Mouse (Mus musculus): ENCODE data around the gene Sephs2.
A peak's percentile ranks its signal among the peaks of the same experiment; 100 is the strongest.

The Sephs2 gene

DNA sequence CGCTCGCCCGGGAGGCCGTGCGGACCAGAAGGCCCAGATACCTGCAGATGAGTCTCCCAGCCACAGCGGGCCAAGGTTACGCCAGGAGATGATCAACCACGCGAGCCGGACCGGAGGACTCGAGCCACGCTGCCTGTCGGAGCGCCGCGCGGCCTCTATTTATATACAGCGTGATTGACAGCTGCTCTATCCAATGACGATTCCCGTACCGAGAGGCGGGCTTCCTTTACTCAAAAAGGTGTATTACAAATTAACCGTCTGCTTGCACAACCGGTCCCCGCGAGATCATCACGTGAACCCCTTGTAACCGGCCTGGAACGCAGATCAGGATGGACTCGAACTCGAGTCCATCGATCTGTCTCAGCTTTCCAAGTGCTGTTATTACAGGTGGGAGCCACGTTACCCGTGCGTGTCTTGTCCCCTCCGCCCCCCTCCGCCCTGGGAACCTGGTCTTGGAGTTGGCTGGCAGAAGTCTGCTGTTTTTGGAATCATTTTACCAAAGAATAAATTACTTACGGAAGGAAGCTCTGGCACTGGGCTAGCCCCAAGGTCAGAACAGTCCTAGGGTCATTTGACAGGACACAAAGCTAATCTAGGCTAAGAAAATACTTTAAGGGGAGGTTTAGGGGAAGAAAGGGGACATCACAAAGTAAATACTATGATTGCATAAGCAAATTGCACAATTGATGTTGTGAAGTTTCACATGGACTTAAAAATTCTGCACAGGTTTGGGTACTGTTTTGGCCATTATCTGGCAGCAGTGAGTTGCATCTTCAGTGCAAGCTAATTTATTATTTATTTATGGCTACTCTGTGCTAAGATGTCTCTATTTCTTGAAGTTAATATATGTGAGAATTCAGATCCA is at the start of gene Sephs2:
Sephs2 (minus strand) TSS at position 131 of the 865 bp plus-strand sequence.
- DNase-seq (ENCODE audit: low spot score): peak; percentile 95

GRCm38 (mm10) chr7:127322085-127322484 is 48.2 kb upstream of the Sephs2 start:
- DNase-seq (ENCODE audit: low spot score): no peak

DNA sequence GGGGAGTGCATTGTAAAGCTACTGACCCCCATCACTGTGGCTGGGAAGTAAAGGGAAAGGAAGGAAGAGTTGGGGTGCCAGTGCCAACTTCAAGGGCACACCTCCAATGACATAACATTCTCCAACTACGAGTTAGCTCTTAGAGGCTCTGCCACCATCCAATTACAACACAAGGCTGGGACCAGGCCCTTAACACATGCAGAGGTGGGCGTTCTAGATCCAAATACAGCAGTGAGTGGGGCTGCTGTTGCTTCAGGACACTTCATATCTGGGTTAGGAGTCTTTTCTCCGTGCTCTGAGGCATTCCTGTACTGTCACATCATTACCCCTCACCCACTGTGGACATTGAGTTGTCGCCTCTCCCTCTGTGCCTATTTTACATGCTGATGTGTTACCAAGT is 47.3 kb upstream of the Sephs2 start:
- DNase-seq (ENCODE audit: low spot score): no peak

- DNase-seq (ENCODE audit: low spot score): no peak
Observed at GRCm38 (mm10) chr7:127313912-127314311, 40.1 kb upstream of the Sephs2 start.

- no peak for DNase-seq (ENCODE audit: low spot score)
Observed at GRCm38 (mm10) chr7:127309951-127310350, 36.1 kb upstream of the Sephs2 start.

DNA sequence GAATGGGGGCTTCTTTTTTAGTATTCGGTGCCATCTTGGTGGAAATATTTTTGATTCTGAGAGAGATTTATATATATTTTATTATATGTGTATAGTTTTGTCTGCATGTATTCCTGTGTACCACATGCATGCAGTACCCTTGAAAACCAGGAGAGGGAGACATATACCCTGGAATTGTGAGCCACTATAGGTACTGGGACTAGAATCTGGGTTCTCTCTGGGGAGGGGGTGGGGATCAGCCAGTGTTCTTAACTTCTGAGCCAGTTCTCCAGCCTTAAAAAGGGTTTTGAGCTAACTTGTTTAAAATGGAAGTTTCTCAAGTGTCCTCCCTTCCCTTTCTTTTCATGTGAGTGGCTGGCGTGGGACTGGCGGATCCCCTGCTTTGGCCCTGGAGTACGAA is 35.0 kb upstream of the Sephs2 start:
- DNase-seq (ENCODE audit: low spot score): no peak

DNA sequence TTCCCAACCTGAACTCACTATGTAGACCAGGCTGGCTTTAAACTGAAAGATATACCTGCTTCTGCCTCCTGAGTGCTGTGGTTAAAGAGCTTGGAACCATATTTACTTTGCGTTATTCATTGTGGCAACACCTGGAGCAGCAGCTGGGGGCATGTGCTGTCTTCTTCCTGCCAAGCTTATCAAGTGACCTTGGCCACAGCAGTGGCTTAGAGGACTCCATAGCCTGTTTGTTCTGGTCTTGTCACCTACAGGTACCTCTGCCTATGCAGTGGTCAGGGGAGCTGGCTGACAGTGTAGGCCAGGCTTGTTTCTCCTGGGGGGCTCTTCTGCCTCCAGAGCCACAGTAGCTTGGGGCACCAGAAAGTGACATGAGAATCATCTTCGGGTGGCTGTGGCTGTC is 34.6 kb upstream of the Sephs2 start:
- DNase-seq (ENCODE audit: low spot score): no peak

DNA sequence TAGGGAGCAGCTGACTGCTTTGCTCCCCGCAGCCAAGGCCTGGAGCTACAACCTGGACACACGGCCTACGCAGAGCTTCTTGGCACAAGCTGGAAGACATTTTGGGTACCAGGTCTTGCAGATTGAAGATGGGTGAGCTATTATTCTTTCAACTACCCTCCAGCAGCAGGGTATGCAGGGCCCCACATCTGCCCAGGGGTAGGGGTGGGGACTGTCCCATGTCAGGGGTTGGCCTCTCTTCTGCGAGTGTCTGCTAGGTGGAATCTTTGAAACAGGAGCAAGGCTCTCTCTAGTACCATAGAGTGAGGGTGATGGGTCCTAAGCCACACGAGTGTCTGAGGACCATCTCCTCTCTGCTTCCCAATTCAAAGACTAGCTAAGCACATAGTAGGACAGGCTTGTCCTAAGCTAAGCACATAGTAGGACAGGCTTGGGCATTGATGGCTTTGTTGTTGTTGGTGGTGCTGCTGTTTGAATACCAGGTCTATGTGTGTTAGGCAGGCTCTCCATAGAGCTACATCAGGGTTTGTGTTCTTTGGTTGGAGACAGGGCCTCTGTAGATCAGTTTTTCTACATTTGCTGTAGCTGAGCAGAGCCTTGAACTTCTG is 23.8 kb upstream of the Sephs2 start:
- no peak for DNase-seq (ENCODE audit: low spot score)

- no peak for DNase-seq (ENCODE audit: low spot score)
Observed at GRCm38 (mm10) chr7:127296786-127297555, 23.1 kb upstream of the Sephs2 start.

DNA sequence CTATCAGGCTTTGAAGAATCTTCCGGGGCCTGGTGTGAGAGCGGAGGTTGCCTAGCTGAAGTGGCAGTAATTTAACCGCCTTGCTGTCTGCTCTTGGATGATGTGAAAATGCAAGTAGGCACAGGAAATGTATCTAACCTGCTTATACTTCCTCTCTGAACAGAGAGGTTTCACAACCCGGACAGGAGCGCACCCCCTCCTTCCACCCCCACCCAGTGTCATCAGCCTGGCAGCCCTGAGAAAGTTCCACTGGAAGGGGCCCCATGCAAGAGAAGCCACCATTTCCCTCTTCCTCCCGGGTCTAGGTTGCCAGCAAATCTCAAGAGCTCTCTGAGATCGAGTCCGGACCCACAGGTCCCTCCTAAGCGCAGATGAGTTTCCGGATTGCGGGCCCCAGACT is 22.2 kb upstream of the Sephs2 start, which contains the start of gene Itgal:
Itgal (plus strand) TSS at position 163 of the 400 bp plus-strand sequence.
- DNase-seq (ENCODE audit: low spot score): no peak

DNA sequence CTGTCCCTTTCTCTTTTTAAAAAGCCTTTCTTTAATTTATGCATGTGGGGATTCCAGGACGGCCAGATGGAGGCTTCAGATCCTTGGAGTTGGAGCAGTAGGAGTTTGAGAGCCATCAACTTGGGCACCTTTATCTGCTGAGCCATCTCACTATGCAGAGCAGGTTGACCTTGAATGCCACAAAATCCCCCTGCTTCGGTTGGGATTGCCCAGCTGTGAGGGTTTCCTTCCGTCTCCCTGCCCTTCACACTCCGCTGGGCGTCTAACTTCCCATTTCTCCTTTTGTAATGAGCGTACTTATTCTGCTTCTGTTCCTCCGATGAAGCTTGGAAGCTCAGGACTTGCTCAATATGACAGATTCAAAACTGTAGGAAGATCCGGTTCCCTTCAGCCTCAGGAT is 16.3 kb upstream of the Sephs2 start:
- no peak for DNase-seq (ENCODE audit: low spot score)

- DNase-seq (ENCODE audit: low spot score): no peak
Observed at GRCm38 (mm10) chr7:127289306-127289705, 15.5 kb upstream of the Sephs2 start.

DNA sequence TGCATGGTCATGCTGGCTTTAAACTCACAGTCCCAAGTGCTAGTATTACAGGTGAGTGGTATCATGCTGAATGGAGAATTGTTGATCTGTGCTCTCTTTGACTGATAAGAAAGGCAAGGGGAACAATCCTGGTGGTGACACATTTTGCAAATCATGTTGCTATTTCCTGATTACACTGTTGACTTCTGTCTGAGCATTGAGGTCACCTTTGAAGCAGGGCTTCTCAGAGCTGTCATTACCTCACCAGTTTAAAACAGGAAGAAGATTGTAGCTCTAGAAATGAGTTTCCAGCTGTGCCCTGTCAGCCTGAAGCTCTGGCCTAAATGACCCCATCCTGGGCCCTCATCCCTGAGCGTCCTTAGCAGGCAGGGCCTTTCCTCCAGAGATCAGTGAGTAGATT is 14.1 kb upstream of the Sephs2 start:
- DNase-seq (ENCODE audit: low spot score): no peak

- DNase-seq (ENCODE audit: low spot score): no peak
Observed at GRCm38 (mm10) chr7:127285154-127285553, 11.3 kb upstream of the Sephs2 start.

DNA sequence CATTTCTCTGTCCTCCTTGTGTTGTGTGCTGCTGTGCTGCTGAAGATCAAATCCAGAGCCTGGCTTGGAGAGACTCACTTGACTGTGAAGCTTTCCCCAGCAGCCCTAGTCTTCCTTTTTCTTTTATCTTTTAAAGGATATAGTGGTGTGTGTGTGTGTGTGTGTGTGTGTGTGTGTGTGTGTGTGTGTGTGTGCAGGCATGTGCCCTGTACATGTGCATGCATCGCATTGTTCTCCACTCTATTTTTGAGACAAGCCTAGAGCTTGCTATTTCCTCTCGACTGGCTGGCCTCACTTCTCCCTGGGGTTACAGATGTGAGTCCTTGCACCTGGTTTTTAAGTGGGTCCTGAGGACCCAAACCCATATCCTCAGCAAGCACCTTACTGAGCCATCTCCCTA is 8.3 kb upstream of the Sephs2 start:
- no peak for DNase-seq (ENCODE audit: low spot score)

DNA sequence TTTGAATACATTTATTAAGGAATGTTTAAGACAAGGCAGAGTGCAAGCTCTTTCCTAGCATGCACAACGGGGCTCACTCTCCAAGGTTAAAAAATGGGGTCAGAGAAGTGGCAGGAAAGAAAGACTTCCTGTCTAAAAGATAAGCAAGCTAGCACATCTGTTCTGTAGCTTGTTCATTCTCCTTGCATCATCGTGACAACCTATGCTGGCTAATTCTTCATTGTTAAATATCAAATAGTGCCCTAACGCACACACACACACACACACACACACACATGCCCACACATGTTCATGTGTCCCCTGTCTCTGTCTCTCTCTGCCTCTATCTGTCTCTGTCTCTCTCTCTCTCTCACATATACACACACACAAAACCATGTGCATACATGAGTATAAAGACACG is 7.3 kb upstream of the Sephs2 start:
- DNase-seq (ENCODE audit: low spot score): no peak

- DNase-seq (ENCODE audit: low spot score): no peak
Observed at GRCm38 (mm10) chr7:127280092-127280491, 6.2 kb upstream of the Sephs2 start.

- no peak for DNase-seq (ENCODE audit: low spot score)
Observed at GRCm38 (mm10) chr7:127278311-127278710, 4.5 kb upstream of the Sephs2 start.

- DNase-seq (ENCODE audit: low spot score): no peak
Observed at GRCm38 (mm10) chr7:127276519-127276961, 2.7 kb upstream of the Sephs2 start.

DNA sequence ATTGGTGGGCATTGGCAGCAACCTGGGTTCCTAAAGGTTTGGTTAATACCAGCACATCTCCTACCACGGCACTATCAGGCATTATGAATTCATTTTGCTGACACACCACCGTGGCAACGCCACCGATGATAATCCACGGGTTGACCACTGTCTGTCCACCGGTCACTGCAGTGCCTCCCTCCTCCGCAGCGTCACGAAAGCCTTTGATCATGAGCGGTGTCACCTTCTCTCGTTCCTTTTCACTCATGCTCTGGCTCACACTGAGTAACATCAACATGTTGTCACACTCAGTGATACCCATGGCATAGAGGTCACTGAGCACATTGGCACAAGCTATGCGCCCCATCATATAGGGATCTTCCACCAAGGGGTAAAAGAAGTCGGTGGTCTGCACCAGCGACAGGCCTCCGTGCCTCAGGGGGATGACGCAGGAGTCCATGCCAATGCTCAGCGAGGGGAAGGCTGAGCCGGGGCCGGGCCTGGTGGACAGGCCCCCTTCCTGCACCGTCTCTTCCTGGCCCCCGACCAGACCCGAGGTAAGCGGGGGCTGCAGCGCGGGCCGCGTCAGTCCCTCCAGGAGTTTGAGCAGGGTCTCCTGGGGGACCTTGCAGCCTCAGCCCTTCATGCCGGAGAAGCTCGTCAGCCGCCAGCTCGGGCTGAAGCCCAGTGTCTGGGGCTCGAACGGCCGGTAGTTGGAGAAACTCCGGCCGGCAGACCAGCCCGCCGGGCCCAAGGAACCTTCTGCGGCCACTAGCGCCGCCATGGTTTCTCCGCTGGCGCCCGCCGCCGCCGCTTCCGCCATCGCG is 534 bp downstream of the Sephs2 start:
- DNase-seq (ENCODE audit: low spot score): no peak

DNA sequence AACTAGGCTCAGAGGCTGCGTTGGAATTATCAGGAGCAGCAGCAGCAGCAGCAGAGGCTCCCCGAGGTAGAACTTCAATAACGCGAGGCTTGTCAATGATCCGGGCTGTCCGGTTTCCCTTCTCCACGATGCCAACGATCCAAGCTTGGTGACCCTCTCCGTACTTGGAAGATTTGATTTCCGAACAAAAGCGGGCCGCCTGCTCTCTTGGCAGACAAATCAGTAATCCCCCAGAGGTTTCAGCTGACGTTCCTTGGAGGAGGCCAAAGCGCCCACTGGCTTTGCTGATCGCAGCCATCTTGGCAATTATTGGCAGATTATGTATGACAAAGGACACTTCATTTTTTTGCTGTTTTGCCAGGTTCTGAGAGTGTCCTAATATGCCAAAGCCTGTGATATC is 1.3 kb downstream of the Sephs2 start:
- DNase-seq (ENCODE audit: low spot score): no peak

- no peak for DNase-seq (ENCODE audit: low spot score)
Observed at GRCm38 (mm10) chr7:127271093-127271492, 2.8 kb downstream of the Sephs2 start.
